Mouse (Mus musculus) testis, adult 2 months (tissue): ENCODE results near the gene Arf3. TPM values are rescaled to one million over a fixed set of nuclear protein-coding genes. Genes with fewer than 3 reads are reported as not detected.

ENCODE experiments used
- H3K27ac ChIP-seq: fragments of 200-500 bp; 2 replicates; pipeline ENCODE4 v1.5.1; 2012; ENCODE audit warnings: low read depth, low read length; ENCODE audit not compliant: control insufficient read depth, insufficient read depth
- H3K27me3 ChIP-seq: fragments of 200-500 bp; 2 replicates; pipeline ENCODE4 v1.6.1; 2012; ENCODE audit warnings: mild to moderate bottlenecking, low read length, moderate library complexity; ENCODE audit not compliant: control insufficient read depth, insufficient read depth
- H3K36me3 ChIP-seq: fragments of 200-500 bp; 2 replicates; pipeline ENCODE4 v1.6.1; 2012; ENCODE audit warnings: mild to moderate bottlenecking, low read length; ENCODE audit not compliant: control insufficient read depth, insufficient read depth
- H3K4me1 ChIP-seq: fragments of 200-500 bp; 2 replicates; pipeline ENCODE4 v1.6.1; 2012; ENCODE audit warnings: low read length; ENCODE audit not compliant: control insufficient read depth, insufficient read depth
- H3K4me3 ChIP-seq: fragments of 200-500 bp; 2 replicates; pipeline ENCODE4 v1.5.1; 2012; ENCODE audit warnings: low read depth, mild to moderate bottlenecking, low read length, moderate library complexity, mixed read lengths; ENCODE audit not compliant: control insufficient read depth
- CTCF ChIP-seq: fragments of 200-500 bp; IDR thresholded peaks from 2 replicates; pipeline ENCODE4 v1.5.1; 2012; ENCODE audit warnings: low read depth, mild to moderate bottlenecking, inconsistent platforms, low read length, moderate library complexity; ENCODE audit not compliant: control insufficient read depth, insufficient read depth, insufficient replicate concordance
- POLR2A ChIP-seq: fragments of 200-500 bp; IDR thresholded peaks from 2 replicates; pipeline ENCODE4 v1.6.1; 2012; ENCODE audit warnings: low read depth, mild to moderate bottlenecking, inconsistent platforms, low read length, moderate library complexity; ENCODE audit not compliant: control insufficient read depth
- polyA plus RNA-seq: library from polyadenylated mRNA; depleted of rRNA; stranded (reverse); fragments of >200 nt; gene quantifications from 2 replicates; pipeline ENCODE4 v1.2.3, GENCODE M21; 2012

Gene Arf3
- polyA plus RNA-seq, 1 experiment, result 80.4 TPM

DNA sequence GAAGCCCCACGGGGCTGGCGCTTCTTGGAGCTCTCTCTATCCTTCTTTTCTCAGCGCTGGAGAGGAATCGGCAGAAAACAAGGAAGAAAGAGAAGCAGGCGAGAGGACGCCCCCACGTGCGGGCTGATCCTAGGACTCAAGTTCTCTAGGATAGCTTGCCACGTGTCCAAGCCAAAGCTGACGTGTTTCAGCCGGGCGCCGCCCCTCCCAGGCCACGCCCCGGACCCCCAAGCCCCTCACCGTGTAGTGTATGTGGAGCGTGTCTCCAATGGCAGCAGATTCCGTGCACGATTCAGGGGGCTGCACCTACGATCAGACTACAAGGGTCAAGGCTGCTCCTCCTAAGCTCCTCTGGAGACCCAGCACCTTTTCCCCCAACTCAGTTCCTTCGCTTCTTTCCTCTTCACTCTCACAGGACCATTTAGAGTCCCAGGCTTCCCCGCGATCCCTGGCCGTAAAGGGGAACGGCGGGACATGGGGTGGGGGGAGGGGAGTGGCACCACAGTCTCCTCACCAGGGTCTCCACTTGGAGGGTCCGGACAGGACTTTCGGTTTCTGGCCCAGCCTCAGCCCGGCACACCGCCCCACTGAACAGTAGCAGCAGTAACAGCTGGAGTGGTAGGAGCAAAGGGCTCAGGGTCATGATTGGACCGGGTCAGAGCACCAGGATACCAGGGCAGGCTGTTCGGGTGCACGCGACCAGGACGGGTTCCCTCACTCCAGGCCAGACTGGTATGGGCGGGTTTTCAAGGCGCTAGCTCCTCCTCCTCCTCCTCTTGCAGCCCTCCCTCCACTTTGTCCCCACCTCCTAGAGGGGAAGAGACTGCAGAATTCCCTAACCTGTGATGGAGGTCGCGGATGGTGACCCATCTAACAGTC is 35.3 kb downstream of the Arf3 start, which contains the start of gene Fkbp11:
Gene Fkbp11, minus strand, starts transcription at position 756 of the 879 bp plus-strand sequence.
- TF ChIP-seq POLR2A (no peak), CTCF (no peak)
- no peak within 1 kb of the TSS for H3K27ac ChIP-seq
- H3K4me3 ChIP-seq, result peak within 1 kb of the TSS; percentile 70
- H3K4me1 ChIP-seq, result peaks cover 21% of the 10 kb centered on the region
- no peaks in the 10 kb centered on the region for H3K36me3 ChIP-seq
- H3K27me3 ChIP-seq, result no peaks in the 10 kb centered on the region

DNA sequence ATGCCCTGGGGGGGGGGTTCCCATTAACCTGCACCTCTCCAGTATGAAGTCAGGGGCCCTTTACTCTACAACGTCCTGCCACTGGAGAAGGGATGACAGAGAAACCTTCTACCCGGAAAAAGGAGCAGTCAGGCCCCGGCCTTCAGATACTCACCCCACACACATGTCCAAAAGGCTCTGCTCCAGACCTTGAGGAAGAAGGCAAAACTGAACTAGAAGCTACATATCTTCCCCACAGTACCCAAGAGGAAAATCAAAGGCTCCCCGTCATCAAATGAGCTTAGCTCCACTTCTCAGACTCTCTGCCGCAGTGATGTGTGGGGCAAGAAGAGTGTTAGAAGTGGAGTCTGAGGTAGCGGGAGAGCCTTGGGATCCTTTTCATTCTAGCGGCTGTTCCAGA is 36.3 kb downstream of the Arf3 start:
- H3K27me3 ChIP-seq, result no peaks in the 10 kb centered on the region
- peaks cover 21% of the 10 kb centered on the region for H3K4me1 ChIP-seq
- H3K27ac ChIP-seq, result no peak overlapping the region
- no peaks in the 10 kb centered on the region for H3K36me3 ChIP-seq
- no peak overlapping the region for H3K4me3 ChIP-seq
- TF ChIP-seq CTCF (no peak), POLR2A (no peak)

DNA sequence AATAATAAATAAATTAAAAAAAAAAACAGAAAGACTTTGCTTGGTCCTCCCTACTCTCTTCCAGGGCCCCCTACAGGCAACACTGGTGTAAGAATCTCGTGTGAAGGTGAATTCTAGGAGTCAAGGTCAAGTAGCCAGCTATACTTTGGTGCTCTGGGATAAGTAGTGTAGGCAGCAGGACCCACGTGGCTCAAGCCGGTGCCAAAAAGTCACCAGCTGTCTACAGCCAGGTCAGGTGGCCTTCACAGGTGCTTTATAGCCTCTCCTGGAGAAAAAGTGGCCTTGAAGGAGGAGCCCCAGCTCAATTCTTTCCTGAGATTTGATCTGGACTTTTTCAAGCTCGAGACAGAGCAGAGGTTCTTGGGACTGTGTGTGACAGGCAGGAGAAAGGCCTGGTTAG is 36.9 kb downstream of the Arf3 start:
- Histone ChIP-seq H3K27me3 (no peaks in the 10 kb centered on the region), H3K4me1 (peaks cover 21% of the 10 kb centered on the region), H3K4me3 (no peak overlapping the region), H3K27ac (no peak overlapping the region), H3K36me3 (no peaks in the 10 kb centered on the region; the same call in 1 of the 2 replicates)
- TF ChIP-seq POLR2A, result no peak
- no peak for TF ChIP-seq CTCF

DNA sequence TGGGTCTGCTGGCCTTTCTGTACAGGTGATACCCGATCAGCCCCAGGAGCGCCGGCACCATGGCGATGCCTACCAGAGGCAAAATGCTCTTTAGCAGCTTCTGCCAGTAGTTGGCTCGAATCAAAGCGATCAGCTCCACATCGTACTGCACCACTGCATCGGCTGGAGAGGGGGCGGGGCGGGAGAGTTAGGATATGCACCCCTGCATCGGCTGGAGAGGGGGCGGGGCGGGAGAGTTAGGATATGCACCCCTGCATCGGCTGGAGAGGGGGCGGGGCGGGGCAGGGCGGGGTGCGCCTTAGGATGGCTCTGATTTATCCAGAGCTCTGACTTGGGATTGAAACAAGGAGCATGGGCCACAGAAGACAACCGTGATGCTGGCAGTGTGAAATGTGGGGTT is 38.6 kb downstream of the Arf3 start:
- no peak for TF ChIP-seq POLR2A
- TF ChIP-seq CTCF, result no peak
- Histone ChIP-seq H3K27ac (no peak overlapping the region), H3K4me1 (peaks cover 21% of the 10 kb centered on the region), H3K4me3 (no peak overlapping the region), H3K27me3 (no peaks in the 10 kb centered on the region), H3K36me3 (no peaks in the 10 kb centered on the region; the same call in 1 of the 2 replicates)

DNA sequence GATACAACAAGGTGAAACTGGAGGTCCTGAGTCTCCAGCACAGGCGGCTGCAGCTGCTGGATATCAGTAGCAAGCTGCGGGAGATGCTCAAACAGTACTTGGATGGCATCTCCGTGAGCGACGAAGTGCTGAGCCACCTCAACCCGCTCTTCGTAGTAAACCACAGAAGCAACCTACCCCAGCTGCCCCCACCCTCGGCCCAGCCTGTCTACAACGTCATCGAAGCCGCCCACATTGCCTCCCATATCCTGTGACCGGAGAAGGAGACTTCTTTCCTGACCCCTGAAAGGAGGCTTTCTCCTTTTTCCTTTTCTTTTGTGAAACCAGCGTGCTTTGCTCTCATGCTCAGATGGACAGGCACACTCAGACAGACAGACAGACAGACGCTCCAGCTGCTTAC is 40.2 kb downstream of the Arf3 start:
- Histone ChIP-seq H3K4me3 (no peak overlapping the region), H3K4me1 (peaks cover 16% of the 10 kb centered on the region), H3K36me3 (no peaks in the 10 kb centered on the region; the same call in 1 of the 2 replicates), H3K27me3 (no peaks in the 10 kb centered on the region), H3K27ac (no peak overlapping the region)
- TF ChIP-seq CTCF, result no peak
- TF ChIP-seq POLR2A, result no peak

- Histone ChIP-seq H3K27ac (no peak overlapping the region), H3K36me3 (no peaks in the 10 kb centered on the region; the same call in 1 of the 2 replicates), H3K4me3 (no peak overlapping the region), H3K4me1 (peaks cover 10% of the 10 kb centered on the region), H3K27me3 (no peaks in the 10 kb centered on the region)
- no peak for TF ChIP-seq POLR2A
Measured at GRCm38 (mm10) chr15:98722191-98722590, 40.8 kb downstream of the Arf3 start.

GRCm38 (mm10) chr15:98717301-98717700 is 45.7 kb downstream of the Arf3 start:
- Histone ChIP-seq H3K27me3 (no peaks in the 10 kb centered on the region), H3K27ac (no peak overlapping the region), H3K4me1 (no peaks in the 10 kb centered on the region), H3K36me3 (no peaks in the 10 kb centered on the region; the same call in 1 of the 2 replicates), H3K4me3 (no peak overlapping the region)
- no peak for TF ChIP-seq POLR2A
- TF ChIP-seq CTCF, result no peak
